Mouse (Mus musculus) liver, postnatal 0 days (tissue): ENCODE measurements at regions not wholly inside any gene's neighbourhood (a gene's known extent, or its start where the extent isn't known, plus 50 kb on each side); places are given as distances from the start of the nearest gene placed in this dataset.

Experiments
- ATAC-seq: fragments of 200-750 bp; cut with Nextera tagmentation; 2 replicates; pipeline ENCODE4 v1.8.0; 2017; ENCODE audit warnings: mild to moderate bottlenecking, moderate library complexity
- DNase-seq: peaks from one replicate; pipeline ENCODE4 v3.0.0-alpha.2; 2016
- H3K27ac ChIP-seq: fragments of 300-500 bp; sonication (generic); 2 replicates; pipeline ENCODE4 v1.5.1; 2014; ENCODE audit warnings: antibody characterized with exemption, moderate library complexity, mild to moderate bottlenecking, low read depth
- H3K27me3 ChIP-seq: fragments of 300-500 bp; sonication (generic); 2 replicates; pipeline ENCODE4 v1.6.1; 2014; ENCODE audit warnings: low read length, control low read depth, mixed read lengths; ENCODE audit not compliant: insufficient read depth
- H3K36me3 ChIP-seq: fragments of 300-500 bp; sonication (generic); replicated peaks from 2 replicates; pipeline ENCODE4 v1.6.1; 2014; ENCODE audit warnings: mild to moderate bottlenecking, control low read depth, low read length, moderate library complexity, mixed read lengths; ENCODE audit not compliant: insufficient read depth
- H3K4me1 ChIP-seq: fragments of 300-500 bp; sonication (generic); 2 replicates; pipeline ENCODE4 v1.6.1; 2014; ENCODE audit warnings: antibody characterized with exemption, mild to moderate bottlenecking, control low read depth; ENCODE audit not compliant: insufficient read depth
- H3K4me2 ChIP-seq: fragments of 300-500 bp; sonication (generic); 2 replicates; pipeline ENCODE4 v1.6.1; 2014; ENCODE audit warnings: low read depth, mild to moderate bottlenecking, low read length, moderate library complexity, mixed read lengths
- H3K4me3 ChIP-seq: fragments of 300-500 bp; sonication (generic); 2 replicates; pipeline ENCODE4 v1.5.1; 2014; ENCODE audit warnings: low read depth, low read length
- H3K9ac ChIP-seq: fragments of 300-500 bp; sonication (generic); replicated peaks from 2 replicates; pipeline ENCODE4 v1.6.1; 2014; ENCODE audit warnings: mild to moderate bottlenecking, moderate library complexity
- H3K9me3 ChIP-seq: fragments of 300-500 bp; sonication (generic); 2 replicates; pipeline ENCODE4 v1.6.1; 2016; ENCODE audit warnings: mild to moderate bottlenecking, control low read depth, low read length, mixed read lengths
- CTCF ChIP-seq: sonication (generic); IDR thresholded peaks from 2 replicates; pipeline ENCODE4 v1.5.1; 2016; ENCODE audit warnings: antibody characterized with exemption, low read depth
- EP300 ChIP-seq: IDR thresholded peaks from 2 replicates; pipeline ENCODE4 v1.6.1; 2016; ENCODE audit warnings: antibody characterized with exemption, low read depth, mild to moderate bottlenecking
- WGBS: fragments of 180-500 bp; shearing (Covaris S2); extraction: QIAGEN DNeasy Blood & Tissue Kit; methylation state at CpG from one replicate; pipeline ENCODE4 v1.1.7; 2014; ENCODE audit not compliant: insufficient replicate concordance; 5-methylcytosine and 5-hydroxymethylcytosine counted together

- ATAC-seq (no peak), DNase-seq (no peak)
- H3K27ac ChIP-seq: no peak overlapping the region
- no peaks in the 10 kb centered on the region for H3K9me3 ChIP-seq
- no peaks in the 10 kb centered on the region for H3K36me3 ChIP-seq
- TF ChIP-seq CTCF (no peak), EP300 (no peak)
- H3K27me3 ChIP-seq: no peaks in the 10 kb centered on the region
- no peak overlapping the region for H3K4me3 ChIP-seq
- H3K4me2 ChIP-seq: no peak overlapping the region
- H3K9ac ChIP-seq: no peak overlapping the region
- 60% methylated on average over 4 of the region's 4 CpGs for WGBS
- no peaks in the 10 kb centered on the region for H3K4me1 ChIP-seq
Measured at GRCm38 (mm10) chr15:87398396-87398795, 145.7 kb upstream of the Fam19a5 start.

GRCm38 (mm10) chr15:87405689-87406088 is 138.4 kb upstream of the Fam19a5 start:
- Histone ChIP-seq H3K4me3 (no peak overlapping the region), H3K27ac (no peak overlapping the region), H3K4me1 (no peaks in the 10 kb centered on the region), H3K36me3 (no peaks in the 10 kb centered on the region), H3K4me2 (no peak overlapping the region), H3K9ac (no peak overlapping the region), H3K9me3 (no peaks in the 10 kb centered on the region), H3K27me3 (no peaks in the 10 kb centered on the region)
- ATAC-seq (no peak), DNase-seq (no peak)
- no peak for TF ChIP-seq EP300
- TF ChIP-seq CTCF: no peak
- 76% methylated on average over 5 of the region's 5 CpGs for WGBS

- no peak for ATAC-seq
- H3K27me3 ChIP-seq: no peaks in the 10 kb centered on the region
Measured at GRCm38 (mm10) chr15:87411978-87412377, 132.1 kb upstream of the Fam19a5 start.

GRCm38 (mm10) chr15:87415996-87416395 is 128.1 kb upstream of the Fam19a5 start:
- no peak for TF ChIP-seq CTCF
- TF ChIP-seq EP300: no peak
- no peaks in the 10 kb centered on the region for H3K27me3 ChIP-seq
- no peak overlapping the region for H3K9ac ChIP-seq
- no peaks in the 10 kb centered on the region for H3K36me3 ChIP-seq
- no peak for ATAC-seq
- H3K4me1 ChIP-seq: no peaks in the 10 kb centered on the region
- no peak overlapping the region for H3K4me2 ChIP-seq
- WGBS: 80% methylated on average over 7 of the region's 7 CpGs
- H3K9me3 ChIP-seq: no peaks in the 10 kb centered on the region
- H3K4me3 ChIP-seq: no peak overlapping the region
- H3K27ac ChIP-seq: no peak overlapping the region
- no peak for DNase-seq

More at GRCm38 (mm10) chr15:87411978-87412377, 132.1 kb upstream of the Fam19a5 start:
- Histone ChIP-seq H3K4me3 (no peak overlapping the region), H3K4me2 (no peak overlapping the region), H3K27ac (no peak overlapping the region), H3K36me3 (no peaks in the 10 kb centered on the region), H3K4me1 (no peaks in the 10 kb centered on the region), H3K9ac (no peak overlapping the region), H3K9me3 (no peaks in the 10 kb centered on the region)
- DNase-seq: no peak
- no peak for TF ChIP-seq CTCF
- TF ChIP-seq EP300: no peak
- WGBS: 56% methylated on average over 12 of the region's 12 CpGs

- ATAC-seq (no peak), DNase-seq (no peak)
- no peaks in the 10 kb centered on the region for H3K9me3 ChIP-seq
- H3K4me1 ChIP-seq: no peaks in the 10 kb centered on the region
- no peak overlapping the region for H3K27ac ChIP-seq
- no peak overlapping the region for H3K4me3 ChIP-seq
- H3K36me3 ChIP-seq: no peaks in the 10 kb centered on the region
- TF ChIP-seq CTCF: no peak
- 80% methylated on average over 4 of the region's 4 CpGs for WGBS
- no peak overlapping the region for H3K9ac ChIP-seq
- H3K4me2 ChIP-seq: no peak overlapping the region
- H3K27me3 ChIP-seq: no peaks in the 10 kb centered on the region
Measured at GRCm38 (mm10) chr15:87421743-87422142, 122.4 kb upstream of the Fam19a5 start.

- Histone ChIP-seq H3K4me3 (no peak overlapping the region), H3K4me1 (no peaks in the 10 kb centered on the region), H3K4me2 (no peak overlapping the region), H3K36me3 (no peaks in the 10 kb centered on the region), H3K9me3 (no peaks in the 10 kb centered on the region), H3K9ac (no peak overlapping the region), H3K27me3 (no peaks in the 10 kb centered on the region), H3K27ac (no peak overlapping the region)
- TF ChIP-seq CTCF (no peak), EP300 (no peak)
- ATAC-seq: no peak
- whole genome bisulfite sequencing: 80% methylated on average over 6 of the region's 6 CpGs
- no peak for DNase-seq
Measured at GRCm38 (mm10) chr15:87433306-87433705, 110.8 kb upstream of the Fam19a5 start.

- ATAC-seq: no peak
- no peak for DNase-seq
- no peaks in the 10 kb centered on the region for H3K4me1 ChIP-seq
- H3K4me2 ChIP-seq: no peak overlapping the region
- no peaks in the 10 kb centered on the region for H3K27me3 ChIP-seq
- H3K9ac ChIP-seq: no peak overlapping the region
- no peak overlapping the region for H3K4me3 ChIP-seq
- no peaks in the 10 kb centered on the region for H3K36me3 ChIP-seq
- WGBS: 79% methylated on average over 12 of the region's 12 CpGs
- no peak for TF ChIP-seq CTCF
- TF ChIP-seq EP300: no peak
- no peaks in the 10 kb centered on the region for H3K9me3 ChIP-seq
- H3K27ac ChIP-seq: no peak overlapping the region
Measured at GRCm38 (mm10) chr15:87433901-87434300, 110.2 kb upstream of the Fam19a5 start.
